Mouse (Mus musculus): ENCODE results near the gene Wnt7a.

Gene Wnt7a

DNA sequence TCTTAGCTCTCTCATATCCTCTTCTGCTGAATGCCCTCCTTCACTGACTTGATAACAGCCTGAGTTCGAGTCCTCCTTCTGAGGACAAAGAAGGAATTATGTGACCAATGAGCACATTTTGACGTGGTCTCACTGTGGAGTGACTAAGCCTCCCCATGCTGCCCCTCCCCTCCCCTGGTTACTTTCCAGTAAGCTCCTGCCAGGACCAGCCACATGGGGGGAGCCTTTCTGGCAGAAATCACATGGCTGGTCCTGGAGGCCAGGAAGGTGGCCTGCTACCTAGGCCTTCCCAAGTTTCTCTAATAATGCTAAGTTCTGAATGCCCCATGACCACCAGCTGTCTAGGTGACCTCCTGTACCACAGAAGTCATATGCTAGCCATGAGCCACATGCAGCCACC, 27.3 kb downstream of the Wnt7a start:
- DNase-seq, result no peak

DNA sequence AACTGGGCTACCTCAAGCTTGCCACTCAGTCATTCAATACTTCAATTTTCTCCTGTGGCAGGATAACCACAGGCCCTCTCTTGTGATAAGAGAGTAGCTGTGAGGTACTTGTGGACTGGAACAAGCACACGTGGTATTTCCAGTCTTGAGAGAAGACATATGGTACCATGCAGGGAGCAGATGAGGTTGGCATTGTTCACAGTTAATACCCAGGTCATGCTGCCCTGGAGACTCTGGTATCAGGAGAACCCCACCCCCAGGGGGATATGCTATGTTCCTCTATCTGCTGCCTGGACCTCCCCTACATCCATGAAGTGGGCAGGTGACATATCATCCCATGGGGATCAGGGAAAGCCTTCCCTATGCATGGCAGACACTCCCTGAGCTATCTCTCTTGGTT, 27.9 kb downstream of the Wnt7a start:
- no peak for DNase-seq

DNA sequence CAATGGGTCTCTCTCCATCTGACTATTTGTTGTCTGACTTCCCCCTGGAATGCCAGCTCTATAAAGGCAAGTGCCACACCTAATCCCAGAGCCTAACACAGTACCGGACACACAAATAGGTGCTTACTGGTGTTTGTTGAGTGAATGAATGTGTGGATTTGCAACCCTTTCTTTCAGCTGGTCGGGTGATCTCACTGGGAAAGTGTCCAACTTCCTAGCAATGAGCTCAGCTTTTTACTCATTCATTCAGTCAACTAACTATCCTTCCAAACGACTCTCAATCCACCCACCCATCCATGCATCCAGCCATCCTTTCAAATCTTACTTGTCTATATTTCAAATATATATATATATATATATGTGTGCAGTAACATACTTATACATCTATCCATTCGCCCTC, 31.3 kb downstream of the Wnt7a start:
- DNase-seq, result no peak

DNA sequence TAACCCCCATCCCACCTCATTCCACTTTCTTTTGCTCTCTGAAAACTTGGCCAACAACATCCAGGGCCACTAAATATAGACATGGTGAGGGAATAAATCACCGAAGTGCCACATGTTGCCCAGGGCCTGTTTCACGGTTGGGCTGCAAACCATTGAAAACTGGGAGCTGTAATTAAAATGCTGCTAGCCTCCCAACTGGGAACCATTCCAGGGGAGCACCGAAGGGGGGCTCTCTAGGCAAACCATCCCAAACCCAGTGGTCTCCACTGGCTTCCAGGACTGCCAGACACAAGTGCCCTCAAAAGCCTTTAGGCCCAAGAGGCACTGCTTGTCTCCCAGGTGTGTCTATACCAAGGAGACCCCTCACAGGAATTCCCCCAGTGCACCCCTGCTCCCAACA, 31.9 kb downstream of the Wnt7a start:
- DNase-seq, result no peak

DNA sequence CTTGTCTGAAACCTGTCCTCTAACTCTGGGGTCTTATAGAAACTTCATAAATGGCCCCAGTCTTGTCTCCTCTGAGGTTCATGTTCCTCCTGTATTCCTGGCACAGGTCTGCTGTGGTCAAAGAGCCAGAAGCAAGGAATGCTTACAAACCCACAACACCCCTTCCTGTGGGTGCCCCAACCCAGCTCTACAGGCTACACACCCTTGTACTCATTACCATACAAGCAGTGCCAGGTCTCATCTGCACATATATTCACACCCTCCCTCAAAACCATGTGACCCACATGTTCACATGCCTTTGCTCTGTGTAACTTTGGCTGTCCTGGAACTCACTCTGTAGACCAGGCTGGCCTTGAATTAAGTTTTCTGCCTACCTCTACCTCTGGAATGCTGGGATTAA, 38.2 kb downstream of the Wnt7a start:
- DNase-seq, result no peak

DNA sequence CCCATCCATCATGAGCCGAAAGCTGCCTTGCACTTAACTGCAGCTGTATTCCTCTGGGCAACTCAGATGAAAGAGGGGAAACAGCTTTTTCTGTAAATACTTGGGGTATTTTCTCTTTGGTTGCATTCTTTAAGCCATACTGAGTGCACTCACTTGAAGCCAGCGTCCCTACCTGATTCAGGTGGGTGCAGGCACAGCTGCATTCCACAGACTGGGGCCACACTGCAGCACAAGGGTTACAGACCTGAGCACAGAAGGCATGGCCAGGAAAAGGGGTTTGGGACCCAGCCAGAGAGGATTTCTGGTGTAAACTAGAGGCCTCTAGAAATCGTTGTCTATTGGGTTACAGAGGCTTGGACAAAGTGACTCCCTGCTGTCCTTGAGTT, 38.6 kb downstream of the Wnt7a start:
- no peak for DNase-seq

DNA sequence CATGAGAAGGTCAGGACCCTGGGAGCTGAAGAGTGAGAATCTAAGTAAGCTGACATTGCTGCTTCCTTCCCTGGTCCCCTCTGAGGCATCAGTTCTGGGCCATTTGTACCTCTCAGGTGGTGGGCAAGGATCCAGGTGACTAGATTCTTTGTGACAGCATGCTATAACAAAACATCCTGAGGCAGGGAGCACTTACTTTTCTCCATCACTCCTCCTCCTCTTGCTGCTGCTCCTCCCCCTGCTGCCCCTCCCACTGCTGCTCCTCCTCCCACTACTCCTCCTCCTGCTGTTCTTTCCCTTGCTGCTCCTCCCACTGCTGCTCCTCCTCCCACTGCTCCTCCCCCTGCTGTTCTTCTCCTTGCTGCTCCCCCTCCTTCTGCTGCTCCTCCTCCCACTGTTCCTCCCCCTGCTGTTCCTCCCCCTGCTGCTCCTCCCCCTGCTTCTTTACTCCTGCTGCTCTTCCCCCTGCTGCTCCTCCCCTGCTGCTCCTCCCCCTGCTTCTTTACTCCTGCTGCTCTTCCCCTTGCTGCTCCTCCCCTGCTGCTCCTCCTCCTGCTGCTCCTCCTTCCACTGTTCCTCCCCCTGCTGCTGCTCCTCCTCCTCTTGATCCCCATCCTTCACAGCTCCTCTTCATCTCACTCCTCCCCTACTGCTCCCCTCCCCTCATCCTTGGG, 39.1 kb downstream of the Wnt7a start:
- DNase-seq, result peak; percentile 27

DNA sequence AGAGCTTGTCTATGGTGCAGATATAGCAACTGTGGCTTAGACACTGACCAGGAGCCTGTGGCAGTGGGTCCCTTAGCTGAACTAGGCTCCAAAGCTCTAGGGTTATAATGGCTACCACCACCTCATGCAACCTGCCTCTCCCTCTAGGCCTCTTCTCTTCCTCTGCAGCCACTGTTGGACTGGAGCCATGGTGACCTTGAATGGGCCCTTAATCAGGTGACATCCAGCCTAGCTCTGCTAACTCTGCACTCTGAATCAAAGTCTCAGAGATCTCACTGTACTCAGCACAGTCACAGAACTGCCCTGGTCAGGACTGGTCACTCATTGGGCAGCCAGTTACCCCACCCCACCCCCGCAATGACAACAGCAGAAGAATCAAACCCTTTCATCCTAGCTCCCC, 44.4 kb downstream of the Wnt7a start:
- no peak for DNase-seq

DNA sequence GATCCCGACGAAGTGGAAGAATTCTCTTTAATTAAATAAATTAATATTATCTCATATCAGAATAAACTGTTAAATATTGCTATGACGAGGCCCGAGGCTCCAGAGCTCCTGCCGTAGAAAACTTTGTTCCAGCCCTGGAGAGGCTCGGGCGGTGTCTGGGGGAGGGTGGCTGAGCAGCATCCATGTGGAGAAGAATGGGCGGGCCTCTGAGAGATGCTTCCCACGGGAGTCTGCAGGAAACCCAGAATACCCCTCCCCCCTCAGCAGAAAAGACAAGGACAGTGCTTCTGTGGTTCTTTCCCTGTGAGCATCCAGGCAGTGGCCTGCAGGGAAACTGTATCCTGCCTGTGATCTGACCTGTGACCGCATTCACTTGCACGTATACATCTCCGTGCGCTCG, 45.7 kb downstream of the Wnt7a start:
- DNase-seq, result no peak

DNA sequence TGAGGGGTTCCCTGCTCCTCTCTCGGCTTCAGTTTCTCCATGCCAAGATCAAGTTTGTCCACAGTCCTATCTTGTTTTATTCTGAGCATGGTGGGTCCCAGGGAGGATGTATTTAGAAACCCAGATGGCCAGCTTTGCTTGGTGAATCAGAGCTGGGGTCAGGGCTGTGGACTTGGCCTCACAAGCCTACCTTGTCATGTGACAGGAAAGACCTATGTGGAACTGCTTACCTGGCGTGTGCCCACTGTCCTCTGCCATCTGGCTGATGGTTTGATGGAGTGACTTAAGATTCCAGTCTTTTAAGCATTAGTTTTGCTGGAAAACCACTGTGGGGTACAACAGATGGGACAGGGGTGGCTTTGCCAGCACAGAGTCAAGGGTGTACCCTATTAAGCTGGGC, 48.4 kb downstream of the Wnt7a start:
- DNase-seq, result no peak

DNA sequence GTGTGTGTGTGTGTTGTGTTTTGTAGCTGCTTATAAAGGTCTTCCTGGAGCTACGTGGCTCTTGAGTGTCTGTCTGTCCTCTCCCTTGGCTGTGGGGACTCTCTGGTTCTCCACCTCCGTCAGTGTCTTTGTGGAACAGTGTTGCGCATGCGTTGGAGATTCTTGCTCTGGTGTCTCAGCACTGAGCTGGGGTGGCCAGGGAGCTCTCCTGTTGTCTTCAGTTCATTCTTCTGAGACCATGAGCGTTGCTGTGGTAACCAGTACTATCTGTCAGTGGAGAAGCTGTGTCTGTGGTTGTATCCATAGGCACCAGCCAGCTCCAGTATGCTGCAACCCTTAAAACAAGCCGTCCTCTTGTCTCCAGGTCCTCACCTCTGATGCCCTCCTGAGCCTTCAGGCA, 50.2 kb downstream of the Wnt7a start:
- no peak for DNase-seq

DNA sequence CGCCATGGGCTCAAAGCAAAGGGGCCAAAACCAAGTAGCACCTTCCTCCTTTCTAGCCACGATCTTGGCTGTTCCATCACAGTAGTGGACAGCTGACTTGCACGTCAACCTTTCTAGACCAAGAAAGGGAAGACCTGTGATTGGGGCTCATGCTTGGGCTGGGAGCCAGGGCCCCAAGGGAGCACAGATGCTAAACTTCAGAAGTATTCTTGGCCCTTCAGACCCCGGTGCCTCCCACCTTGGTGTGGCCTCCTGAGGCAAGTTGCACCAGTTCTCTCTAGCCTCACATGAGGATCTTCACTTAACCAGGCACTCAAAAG, 50.8 kb downstream of the Wnt7a start:
- no peak for DNase-seq

DNA sequence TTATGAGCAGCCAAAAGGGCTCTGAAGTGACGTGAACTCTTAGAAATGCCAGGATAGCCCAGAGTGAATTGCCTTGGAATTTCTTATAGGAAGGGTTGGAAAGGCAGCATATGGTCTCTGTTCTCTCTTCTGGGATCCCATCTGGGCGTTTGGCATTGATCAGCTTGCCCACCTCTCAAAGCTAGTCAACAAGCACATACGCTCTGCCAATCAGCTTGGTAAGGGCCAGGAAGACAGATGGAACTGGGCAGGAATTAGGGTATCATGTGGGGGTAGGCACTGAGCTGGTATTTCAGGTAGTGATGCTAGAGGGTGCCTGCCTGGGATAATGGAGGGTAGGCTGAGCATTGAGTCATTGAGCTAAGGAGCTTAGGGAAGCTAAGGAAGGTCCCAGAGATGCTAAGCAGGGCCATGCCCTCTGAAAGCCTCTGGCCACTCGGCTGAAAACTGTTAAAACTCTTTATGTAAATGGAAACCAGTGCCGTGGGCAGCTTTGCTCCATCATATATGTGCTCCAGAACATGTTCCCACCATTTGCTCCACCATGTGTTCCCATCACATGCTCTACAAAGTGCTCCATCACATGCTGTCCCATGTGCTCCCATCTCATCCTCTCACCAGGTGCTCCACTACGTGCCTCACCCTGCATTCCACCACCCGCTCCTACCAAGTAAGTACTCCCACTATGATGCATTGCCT, 51.3 kb downstream of the Wnt7a start:
- no peak for DNase-seq

DNA sequence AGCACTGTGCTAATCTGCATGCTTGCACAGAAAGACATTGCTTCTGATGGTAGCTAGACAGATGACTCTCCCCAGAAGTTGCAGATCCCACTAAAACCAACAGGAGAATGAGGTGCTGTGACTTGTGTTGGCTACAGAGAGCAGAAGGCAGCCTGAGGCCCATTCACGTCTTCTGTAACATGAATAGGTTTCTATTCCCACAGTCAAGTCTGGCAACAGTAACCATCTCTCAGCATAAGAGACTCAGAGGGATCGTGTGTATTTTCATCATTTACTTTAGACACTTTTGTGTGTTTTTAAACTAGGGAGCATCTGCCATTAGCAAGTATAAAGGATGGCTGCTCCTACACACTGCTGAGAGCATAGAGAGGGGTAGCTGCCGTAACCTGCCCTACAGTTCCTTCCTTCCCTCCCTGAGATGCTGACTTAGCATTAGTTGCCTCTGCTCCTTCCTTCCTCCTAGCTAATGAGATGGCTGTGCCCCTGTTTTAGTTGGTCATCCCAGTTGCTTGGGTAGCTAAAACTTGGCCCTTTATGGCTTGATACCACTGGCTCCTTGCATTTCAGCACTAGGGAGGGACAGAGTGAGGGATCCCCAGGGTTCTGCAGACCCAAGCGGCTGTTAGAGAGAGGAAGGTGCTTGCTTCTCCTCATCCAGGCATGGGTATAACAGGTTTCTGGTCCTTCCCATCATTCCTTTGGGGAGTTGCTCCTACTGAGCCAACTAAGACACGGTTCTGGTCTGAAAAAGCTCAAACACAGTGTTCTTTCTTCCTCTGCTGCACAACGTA, 52.1 kb downstream of the Wnt7a start:
- DNase-seq, result no peak

DNA sequence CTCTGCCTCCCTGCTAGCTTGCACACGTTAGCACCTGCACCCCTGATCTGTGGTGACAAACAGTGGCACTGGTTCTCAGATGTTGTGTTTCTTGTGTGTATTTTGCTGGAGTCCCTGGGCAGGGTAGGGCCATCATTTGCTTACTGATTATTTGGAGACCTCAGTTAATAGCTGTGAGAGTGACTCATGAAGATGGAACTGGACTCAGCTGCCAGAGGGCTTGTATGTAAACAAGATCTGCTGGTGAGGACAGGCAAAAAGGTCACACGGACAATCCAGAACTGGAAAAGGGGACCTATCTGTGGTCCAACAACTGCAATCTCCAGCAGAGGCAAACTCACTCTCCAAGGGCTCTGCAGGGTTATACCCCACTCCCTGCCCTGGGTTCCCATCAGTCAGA, 52.8 kb downstream of the Wnt7a start:
- no peak for DNase-seq

DNA sequence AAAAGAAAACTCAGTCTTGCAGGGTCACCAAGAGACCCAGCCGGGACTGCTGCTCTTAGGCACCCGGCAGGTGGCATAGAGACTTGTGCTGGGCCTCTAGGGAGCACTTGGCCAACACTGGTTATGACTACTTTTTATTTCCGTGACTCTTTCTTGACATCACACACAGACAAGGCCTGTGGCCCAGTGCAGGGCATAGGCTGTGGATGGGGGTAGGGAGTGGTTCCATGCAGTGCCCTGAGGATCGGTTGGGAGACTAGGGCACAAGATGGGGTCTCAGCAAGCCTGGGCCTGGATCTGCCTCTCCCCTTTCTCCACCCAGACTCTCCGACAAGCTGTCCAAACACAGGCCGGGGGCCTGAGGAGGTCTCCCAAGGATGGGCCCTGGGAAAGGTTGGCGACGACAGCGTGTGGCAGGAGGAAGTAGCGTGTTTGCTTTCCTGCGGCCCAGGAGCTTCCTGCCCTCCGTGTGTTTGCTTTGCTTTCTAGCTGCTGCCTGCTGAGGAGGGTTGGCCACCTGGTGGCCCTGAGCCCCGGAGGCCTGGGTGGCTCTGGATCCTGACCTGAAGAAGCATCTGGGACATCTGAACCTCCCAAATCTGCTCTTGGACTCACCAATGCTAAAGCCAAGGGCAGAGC, 53.8 kb downstream of the Wnt7a start:
- no peak for DNase-seq

DNA sequence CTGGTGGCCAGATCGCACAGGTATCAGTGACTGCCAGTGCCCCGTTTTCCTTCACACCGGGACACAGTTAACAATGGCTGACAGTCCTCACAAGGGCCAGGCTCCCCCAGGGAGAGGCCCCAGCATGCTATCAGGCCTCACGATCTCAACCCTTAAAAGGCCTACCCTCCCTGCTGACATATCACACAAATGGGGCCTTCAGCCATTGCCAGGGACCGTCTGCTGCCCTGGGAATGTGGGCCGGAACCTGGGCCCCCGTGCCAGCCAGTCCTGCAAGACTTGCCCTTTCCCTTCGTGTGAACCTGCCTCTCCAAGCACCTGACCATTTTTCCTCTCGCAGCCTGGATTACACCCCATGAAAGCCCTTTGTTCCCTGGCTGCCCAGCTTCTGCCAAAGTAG, 61.5 kb downstream of the Wnt7a start:
- DNase-seq, result no peak

DNA sequence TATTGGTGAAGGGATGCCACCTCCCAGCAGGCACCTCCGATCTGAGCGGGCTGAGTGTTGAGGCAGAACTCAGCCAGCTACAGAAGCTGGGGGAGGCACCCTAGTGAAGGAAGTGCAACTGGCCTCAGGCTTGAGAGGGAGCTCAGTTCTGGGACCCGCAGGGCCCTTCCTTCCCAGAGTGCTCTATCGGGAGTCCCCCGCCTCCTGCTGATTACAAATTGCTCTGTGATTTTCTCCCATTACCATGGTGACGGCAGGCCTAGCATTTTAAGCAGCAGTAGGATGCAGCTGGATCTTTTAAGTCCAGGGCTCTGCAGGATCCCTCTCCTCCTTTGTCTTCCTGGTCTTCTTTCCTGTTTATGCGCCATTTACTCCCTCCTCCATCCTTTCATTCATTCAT, 63.4 kb downstream of the Wnt7a start:
- DNase-seq, result peak; percentile 40

DNA sequence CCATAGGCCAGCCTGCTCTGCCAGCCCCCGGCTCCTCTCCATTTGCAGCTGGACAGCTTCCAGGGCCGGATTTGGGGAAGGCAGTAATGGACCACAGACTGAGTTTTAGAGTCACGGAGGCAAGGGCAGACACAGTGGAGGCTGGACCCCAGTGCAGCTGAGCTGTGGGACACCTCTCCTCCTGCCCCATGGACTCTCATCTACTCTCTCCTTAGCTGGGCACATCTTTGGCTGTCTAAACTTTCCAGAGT, 64.3 kb downstream of the Wnt7a start:
- DNase-seq, result no peak

DNA sequence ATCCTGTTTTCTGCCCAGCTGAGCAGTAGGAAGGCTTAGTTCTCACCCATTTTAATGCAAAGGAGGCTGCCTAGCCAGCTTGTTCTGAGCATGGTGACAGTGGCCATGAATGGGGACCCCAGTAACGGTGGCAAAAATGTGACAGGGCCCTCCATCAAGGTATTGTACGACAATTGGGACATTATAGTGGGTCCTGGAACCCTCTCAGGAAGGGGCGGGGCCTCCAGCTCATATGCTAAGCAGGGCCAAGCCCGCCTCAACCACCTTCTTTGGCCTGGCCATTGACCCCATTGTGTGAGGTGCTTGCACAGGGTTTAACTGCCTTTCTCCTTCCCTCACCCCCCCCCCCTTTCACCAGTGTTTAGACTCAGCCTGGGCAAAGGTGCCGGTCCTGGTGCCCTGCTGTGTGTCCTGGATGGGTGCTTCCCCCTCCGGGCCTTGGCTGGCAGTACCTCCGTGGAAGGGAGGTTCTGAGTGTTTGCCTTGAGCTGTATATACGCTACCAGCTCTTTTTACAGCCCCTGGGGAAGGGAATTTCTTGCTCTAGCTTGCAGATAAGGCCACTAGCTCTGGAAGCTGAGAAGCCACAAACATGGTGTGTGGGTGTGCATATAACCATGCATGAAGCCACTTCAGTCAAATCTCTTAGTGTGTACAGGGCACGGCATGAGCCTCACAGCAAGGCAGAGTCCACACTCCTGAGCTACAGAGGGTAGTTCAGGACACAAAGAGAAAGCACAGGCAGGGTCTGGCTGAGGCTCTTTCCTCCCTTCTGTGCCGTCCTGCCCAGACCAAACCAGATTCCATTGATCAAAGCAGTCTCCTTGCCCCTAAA, 64.9 kb downstream of the Wnt7a start:
- no peak for DNase-seq

DNA sequence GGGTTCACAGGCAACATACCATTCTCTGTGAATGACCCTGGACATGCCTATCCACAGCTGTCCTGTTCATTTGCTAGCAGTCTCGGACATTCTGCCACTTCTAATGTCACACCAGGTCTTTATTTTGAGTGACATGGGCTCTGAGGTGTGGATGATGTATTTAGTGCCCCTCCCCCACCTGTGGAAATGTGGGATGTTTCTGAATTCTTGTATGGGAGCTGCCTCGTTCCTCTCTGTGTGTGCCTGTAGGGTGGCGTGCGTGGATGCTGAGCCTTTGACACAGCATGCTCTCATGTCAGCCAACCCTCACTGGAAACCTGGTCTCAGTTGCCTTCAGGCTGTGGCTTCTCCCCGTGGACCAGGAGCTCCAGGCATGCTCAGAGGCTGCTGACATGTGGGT, 66.1 kb downstream of the Wnt7a start:
- DNase-seq, result no peak

DNA sequence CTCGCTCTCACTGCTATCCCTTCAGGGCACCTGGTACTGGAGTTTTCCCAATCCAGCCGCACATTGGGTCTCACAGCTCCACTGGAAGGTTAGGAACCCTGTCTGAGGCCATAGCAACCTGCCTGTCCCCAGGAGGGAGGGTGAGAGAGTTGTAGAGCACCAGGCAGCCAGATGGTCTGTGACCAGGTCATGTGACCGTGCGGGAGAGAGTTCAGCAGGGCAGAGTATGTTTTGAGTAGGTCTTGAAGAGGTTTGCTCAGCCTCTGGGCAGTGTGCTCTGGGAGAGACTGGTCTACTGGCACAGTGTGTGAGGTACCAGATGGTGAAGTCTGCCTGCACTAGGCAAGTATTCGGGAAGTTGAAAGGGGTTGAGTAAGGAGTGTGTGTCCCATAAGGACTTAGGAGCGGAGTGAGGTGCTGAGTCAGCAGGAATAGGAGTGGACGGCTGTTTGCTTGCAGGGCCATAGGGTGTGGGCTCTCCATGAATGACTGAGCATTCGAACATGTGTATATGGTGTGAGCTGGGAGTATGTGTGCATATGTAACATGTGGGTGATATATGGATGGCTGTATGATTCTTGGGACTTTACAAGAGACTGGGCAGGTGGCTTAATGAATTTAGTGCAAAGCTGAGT, 71.4 kb downstream of the Wnt7a start:
- no peak for DNase-seq

DNA sequence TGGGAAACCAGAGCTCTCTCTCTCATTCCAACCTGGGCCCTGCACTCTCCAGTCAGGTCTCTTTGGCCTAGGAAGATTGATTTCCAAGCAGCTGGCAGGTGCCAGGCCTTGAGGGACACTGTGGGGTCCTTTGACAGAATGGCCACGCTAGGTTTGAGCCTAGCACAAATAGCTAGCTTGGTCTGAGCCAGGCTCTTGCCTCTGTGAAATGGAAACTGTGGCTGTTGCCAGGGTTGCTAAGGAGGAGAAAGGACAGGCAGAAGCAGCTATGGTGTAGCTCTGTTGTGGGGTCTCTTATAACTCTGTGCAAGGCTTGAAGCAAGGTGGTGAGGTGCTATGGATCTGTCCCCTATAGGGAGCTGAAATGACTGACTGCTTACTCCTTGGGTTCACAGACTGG, 75.7 kb downstream of the Wnt7a start:
- DNase-seq, result no peak
